Comparison of ENCODE assay signal across 8 mouse cellular contexts in the genomic region with DNA sequence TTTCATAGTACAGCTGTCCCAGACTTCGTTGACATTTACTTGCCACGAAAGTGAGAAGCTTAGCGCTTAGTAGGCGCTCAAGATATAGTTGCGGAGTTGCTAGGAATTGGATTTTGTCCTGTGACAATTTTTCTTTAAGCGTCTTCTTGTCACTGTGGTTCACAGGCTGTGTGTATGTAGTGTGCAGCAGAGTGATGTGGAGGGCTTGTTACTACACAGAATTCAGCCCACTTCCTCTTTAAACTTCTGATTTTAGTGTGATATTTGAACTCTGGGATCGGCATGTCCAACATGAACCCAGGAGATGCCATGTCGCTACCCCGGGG. TPM values are rescaled to one million over a fixed set of nuclear protein-coding genes. Genes with fewer than 3 reads are reported as not detected.
DNase-seq lines count a peak whose midpoint lies in the region; ATAC-seq and TF ChIP-seq lines count a peak whose summit lies in the region.

No protein-coding gene starts in this region.

- intact Hi-C loops in heart, postnatal 36 days (cut with DNase I): no loop called here

- no peaks in the 10 kb centered on the region for H3K9me3 ChIP-seq in heart, embryonic 14.5 days (ENCODE audit: control insufficient read depth, low read length)
- H3K9me3 ChIP-seq in G1E (replicated peaks): no peaks in the 10 kb centered on the region
- no peaks in the 10 kb centered on the region for H3K9me3 ChIP-seq in hindbrain, embryonic 12.5 days (replicated peaks)
- H3K9me3 ChIP-seq in midbrain, embryonic 12.5 days: no peaks in the 10 kb centered on the region

- H3K27me3 ChIP-seq in heart, embryonic 14.5 days (ENCODE audit: control insufficient read depth, insufficient read depth, low read length): no peaks in the 10 kb centered on the region
- H3K27me3 ChIP-seq in G1E (ENCODE audit: insufficient read depth, low read length): no peaks in the 10 kb centered on the region
- H3K27me3 ChIP-seq in hindbrain, embryonic 12.5 days: no peaks in the 10 kb centered on the region
- H3K27me3 ChIP-seq in midbrain, embryonic 12.5 days: no peaks in the 10 kb centered on the region

- peak overlapping the region; percentile 84 for H3K9ac ChIP-seq in heart, embryonic 14.5 days (ENCODE audit: low read length)
- peak overlapping the region; percentile 77 for H3K9ac ChIP-seq in hindbrain, embryonic 12.5 days
- peak overlapping the region; percentile 61 for H3K9ac ChIP-seq in midbrain, embryonic 12.5 days (replicated peaks)

- no peaks in the 10 kb centered on the region for H3K36me3 ChIP-seq in heart, embryonic 14.5 days (ENCODE audit: control insufficient read depth, insufficient read depth, low read length)
- peaks cover 14% of the 10 kb centered on the region for H3K36me3 ChIP-seq in G1E (replicated peaks)
- no peaks in the 10 kb centered on the region for H3K36me3 ChIP-seq in hindbrain, embryonic 12.5 days
- H3K36me3 ChIP-seq in midbrain, embryonic 12.5 days: no peaks in the 10 kb centered on the region

- H3K27ac ChIP-seq in heart, embryonic 14.5 days (replicated peaks in 1 of 2; ENCODE audit: control insufficient read depth in 1 of 2, insufficient read depth in 1 of 2, low read depth in 2 of 2, low read length in 2 of 2): peak overlapping the region; percentile 63 to 69; a peak in 3 of 4 replicates
- H3K27ac ChIP-seq in hindbrain, embryonic 12.5 days: no peak overlapping the region
- H3K27ac ChIP-seq in midbrain, embryonic 12.5 days (replicated peaks): no peak overlapping the region

- H3K4me1 ChIP-seq in heart, embryonic 14.5 days (ENCODE audit: control insufficient read depth in 2 of 2, insufficient read depth in 2 of 2, low read length in 2 of 2): no peaks in the 10 kb centered on the region
- H3K4me1 ChIP-seq in G1E (ENCODE audit: insufficient read depth, low read depth, low read length): peaks cover 31% of the 10 kb centered on the region
- H3K4me1 ChIP-seq in hindbrain, embryonic 12.5 days: peaks cover 5% of the 10 kb centered on the region
- peaks cover 4% of the 10 kb centered on the region; the same call in 1 of the 2 replicates for H3K4me1 ChIP-seq in midbrain, embryonic 12.5 days

- TF ChIP-seq CTCF in G1E (IDR thresholded peaks at IDR 0.05; ENCODE audit: low read depth, low read length): no peak

- H3K4me2 ChIP-seq in heart, embryonic 14.5 days (ENCODE audit: low read length): peak overlapping the region; percentile 81
- peak overlapping the region; percentile 78 for H3K4me2 ChIP-seq in hindbrain, embryonic 12.5 days (replicated peaks)
- peak overlapping the region; percentile 82 for H3K4me2 ChIP-seq in midbrain, embryonic 12.5 days (replicated peaks)

- peak overlapping the region; percentile 71 to 79 for H3K4me3 ChIP-seq in heart, embryonic 14.5 days (ENCODE audit: control insufficient read depth in 1 of 2, insufficient read depth in 1 of 2, low read depth in 1 of 2, low read length in 2 of 2)
- H3K4me3 ChIP-seq in G1E (ENCODE audit: low read depth, low read length): peak overlapping the region; percentile 81
- peak overlapping the region; percentile 72 for H3K4me3 ChIP-seq in hindbrain, embryonic 12.5 days
- H3K4me3 ChIP-seq in midbrain, embryonic 12.5 days: peak overlapping the region; percentile 74

- WGBS in heart, embryonic 14.5 days: 45% methylated on average over 9 of the region's 9 CpGs
- 54% methylated on average over 9 of the region's 9 CpGs for WGBS in hindbrain, embryonic 12.5 days
- 56% methylated on average over 9 of the region's 9 CpGs for WGBS in midbrain, embryonic 12.5 days

- DNase-seq in heart, postnatal 36 days: no peak
- no peak for DNase-seq in G1E (ENCODE audit: low spot score)
- no peak for DNase-seq in cerebellum, adult 9-11 months
- DNase-seq in yolk sac, embryonic 10.5 days (ENCODE audit: low spot score): no peak
- no peak for DNase-seq in gastrocnemius, postnatal 4 days (ENCODE audit: low spot score in 2 of 2)

- ATAC-seq in heart, embryonic 14.5 days (ENCODE audit: insufficient number of reproducible peaks, insufficient read depth, low FRiP score, low read depth): no peak
- no peak for ATAC-seq in G1E (ENCODE audit: extremely low read depth, insufficient number of reproducible peaks, low FRiP score, poor library complexity, severe bottlenecking)
- ATAC-seq in hindbrain, embryonic 12.5 days (ENCODE audit: low FRiP score): no peak
- no peak for ATAC-seq in midbrain, embryonic 12.5 days (ENCODE audit: low FRiP score, low read depth)

RNA-seq across cellular contexts. Expression of a gene that starts 0.7 kb away (rescaled TPM):
- polyA plus RNA-seq in heart, embryonic 14.5 days (2014; fragmentation: Nextera tagmentation; extraction: Ambion mirVana): 12.9 and 13.8 TPM in 2 replicates
- 10 to 100 TPM; 24.9 to 27.1 TPM for total RNA-seq in heart, postnatal 36 days (2021)
- 9.2 and 10.9 TPM in 2 replicates for total RNA-seq in G1E (2014; fragmentation: Nextera tagmentation)
- total RNA-seq in G1E (2017): 28.4 and 30.4 TPM in 2 replicates
- polyA plus RNA-seq in G1E (2012): 8.1 and 10.4 TPM in 2 replicates
- 20.5 and 22.5 TPM in 2 replicates for polyA plus RNA-seq in hindbrain, embryonic 12.5 days (2016; fragmentation: Nextera tagmentation; extraction: Ambion mirVana)
- 18.9 and 19.0 TPM in 2 replicates for polyA plus RNA-seq in midbrain, embryonic 12.5 days (2016; fragmentation: Nextera tagmentation; extraction: Ambion mirVana)
- 1 to 10 TPM; 8.9 to 9.8 TPM for total RNA-seq in gastrocnemius, postnatal 4 days (2021)

RNA-seq across cellular contexts. Expression of a gene that starts 37.3 kb away (rescaled TPM):
- not detected in 2 replicates for polyA plus RNA-seq in heart, embryonic 14.5 days (2014; fragmentation: Nextera tagmentation; extraction: Ambion mirVana)
- not detected for total RNA-seq in heart, postnatal 36 days (2021)
- total RNA-seq in G1E (2014; fragmentation: Nextera tagmentation) (0.39 and 1.4 TPM in 2 replicates), G1E (2017) (0.12 and 0.16 TPM in 2 replicates)
- polyA plus RNA-seq in G1E (2012): 0.25 TPM in 1 of 2 replicates, not detected in the other
- not detected in 2 replicates for polyA plus RNA-seq in hindbrain, embryonic 12.5 days (2016; fragmentation: Nextera tagmentation; extraction: Ambion mirVana)
- not detected in 2 replicates for polyA plus RNA-seq in midbrain, embryonic 12.5 days (2016; fragmentation: Nextera tagmentation; extraction: Ambion mirVana)
- total RNA-seq in gastrocnemius, postnatal 4 days (2021): not detected

Comparison
In these comparisons a context has a peak if more than half of its experiments do, and no peak if none do; other contexts are left out.
1. H3K27ac ChIP-seq: peak in heart, embryonic 14.5 days (2 of 2); none in hindbrain, embryonic 12.5 days (single experiment) and midbrain, embryonic 12.5 days (single experiment).
2. Peak in every context shown above with its lines, with median percentiles within 50 percentile points of each other: H3K4me2 ChIP-seq, H3K4me3 ChIP-seq and H3K9ac ChIP-seq.